Mouse (Mus musculus) hematopoietic multipotent progenitor cell, adult 10-12 weeks (in vitro differentiated cells): Measurements from ENCODE around the gene Mup16. TPM values are rescaled to one million over a fixed set of nuclear protein-coding genes. Genes with fewer than 3 reads are reported as not detected.

Experiments
- polyA plus RNA-seq: library from polyadenylated mRNA; stranded (reverse); fragments of >175 nt; gene quantifications from 2 replicates; pipeline ENCODE4 v1.2.3, GENCODE M21; 2012; ENCODE audit warnings: low replicate concordance

Mup16 gene
- not detected in 2 replicates for polyA plus RNA-seq

DNA sequence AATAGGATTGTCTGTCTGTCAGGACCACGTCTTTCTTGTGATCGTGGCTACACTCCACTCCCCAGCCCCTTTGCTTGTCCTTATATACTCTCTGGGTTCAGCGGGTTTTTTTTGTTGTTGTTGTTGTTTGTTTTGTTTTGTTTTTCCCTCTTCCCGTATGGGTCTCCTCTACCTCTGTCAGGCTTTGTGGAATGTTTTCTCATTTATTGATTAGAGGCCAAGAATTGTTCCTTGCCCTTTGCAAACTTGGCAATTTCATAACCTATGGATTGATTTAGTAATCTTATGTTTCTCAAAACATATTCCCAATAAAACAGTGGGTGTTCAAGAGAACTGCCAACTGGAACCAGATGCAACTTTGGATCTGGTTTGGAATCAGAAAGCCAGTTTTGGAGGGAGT is at the start of gene Mup16:
TSS of gene Mup16 (minus strand) at position 101 of the 400 bp plus-strand sequence.

Other genes starting within 250 kb of the Mup16 start
- gene Mup14, start 215.5 kb downstream of the Mup16 start, polyA plus RNA-seq: not detected in 2 replicates
- gene Mup15, start 79.8 kb downstream of the Mup16 start, polyA plus RNA-seq: not detected in 2 replicates
- not detected in 2 replicates for gene Mup17, start 76.3 kb upstream of the Mup16 start, polyA plus RNA-seq
- not detected in 2 replicates for gene Mup18, start 154.6 kb upstream of the Mup16 start, polyA plus RNA-seq